Mouse (Mus musculus) heart, embryonic 16.5 days (tissue): ENCODE data around the gene Cdkn2d. TPM values are rescaled to one million over a fixed set of nuclear protein-coding genes. Genes with fewer than 3 reads are reported as not detected.

Experiments
- ATAC-seq: fragments of 200-750 bp; cut with Nextera tagmentation; replicated peaks from 2 replicates; pipeline ENCODE4 v1.8.0; 2017; ENCODE audit warnings: moderate number of reproducible peaks; ENCODE audit not compliant: insufficient read depth, low FRiP score; ENCODE audit errors: extremely low read depth
- H3K27ac ChIP-seq: fragments of 300-500 bp; sonication (generic); 2 replicates; pipeline ENCODE4 v1.5.1; 2014; ENCODE audit warnings: mild to moderate bottlenecking, low read length, control low read depth, moderate library complexity
- H3K27me3 ChIP-seq: fragments of 300-500 bp; sonication (generic); 2 replicates; pipeline ENCODE4 v1.6.1; 2014; ENCODE audit warnings: low read length, mixed read lengths; ENCODE audit not compliant: control insufficient read depth, insufficient read depth
- H3K36me3 ChIP-seq: fragments of 300-500 bp; sonication (generic); 2 replicates; pipeline ENCODE4 v1.6.1; 2014; ENCODE audit not compliant: control insufficient read depth, insufficient read depth
- H3K4me1 ChIP-seq: fragments of 300-500 bp; sonication (generic); 2 replicates; pipeline ENCODE4 v1.6.1; 2014; ENCODE audit warnings: low read length, mixed read lengths; ENCODE audit not compliant: control insufficient read depth, insufficient read depth
- H3K4me2 ChIP-seq: fragments of 300-500 bp; sonication (generic); 2 replicates; pipeline ENCODE4 v1.6.1; 2014; ENCODE audit warnings: low read depth, mild to moderate bottlenecking, control low read depth, low read length
- H3K4me3 ChIP-seq: fragments of 300-500 bp; sonication (generic); 2 replicates; pipeline ENCODE4 v1.5.1; 2014; ENCODE audit warnings: mild to moderate bottlenecking, control low read depth, low read length
- H3K9ac ChIP-seq: fragments of 300-500 bp; sonication (generic); 2 replicates; pipeline ENCODE4 v1.6.1; 2014; ENCODE audit warnings: low read length, control low read depth
- H3K9me3 ChIP-seq: fragments of 300-500 bp; sonication (generic); replicated peaks from 2 replicates; pipeline ENCODE4 v1.6.1; 2016; ENCODE audit warnings: low read length; ENCODE audit not compliant: control insufficient read depth
- WGBS: fragments of 180-500 bp; shearing (Covaris S2); extraction: QIAGEN DNeasy Blood & Tissue Kit; methylation state at CpG from one replicate; pipeline ENCODE4 v1.1.7; 2014; 5-methylcytosine and 5-hydroxymethylcytosine counted together
- polyA plus RNA-seq: library from polyadenylated mRNA; unstranded; fragments of >200 nt; fragmentation: Nextera tagmentation; extraction: Ambion mirVana; gene quantifications from 2 replicates; pipeline ENCODE4 v1.2.1, GENCODE M21; 2015

The Cdkn2d gene
- polyA plus RNA-seq, 1 experiment from 2014 or later: 105 TPM

GRCm38 (mm10) chr9:21289337-21289671 is 1.9 kb downstream of the Cdkn2d start:
- ATAC-seq: no peak
- Histone ChIP-seq H3K4me2 (peak overlapping the region; percentile 71), H3K36me3 (peaks cover 6% of the 10 kb centered on the region; the same call in 1 of the 2 replicates), H3K4me3 (peak overlapping the region; percentile 87), H3K27me3 (no peaks in the 10 kb centered on the region), H3K9me3 (no peaks in the 10 kb centered on the region), H3K27ac (no peak overlapping the region; the same call in 1 of the 2 replicates), H3K4me1 (peaks cover 29% of the 10 kb centered on the region), H3K9ac (no peak overlapping the region; the same call in none of the 2 replicates)
- WGBS: 86% methylated on average over 2 of the region's 2 CpGs

- H3K9ac ChIP-seq: peak overlapping the region; percentile 59
- peak overlapping the region; percentile 87 for H3K4me3 ChIP-seq
- peak overlapping the region; percentile 94 for H3K27ac ChIP-seq
- peaks cover 29% of the 10 kb centered on the region for H3K4me1 ChIP-seq
- H3K36me3 ChIP-seq: peaks cover 12% of the 10 kb centered on the region
- 67% methylated on average over 13 of the region's 13 CpGs for WGBS
- no peak for ATAC-seq
- H3K27me3 ChIP-seq: no peaks in the 10 kb centered on the region
- H3K4me2 ChIP-seq: peak overlapping the region; percentile 71
- H3K9me3 ChIP-seq: no peaks in the 10 kb centered on the region
Observed at GRCm38 (mm10) chr9:21288404-21289336, 2.5 kb downstream of the Cdkn2d start.

GRCm38 (mm10) chr9:21287571-21288402 is 3.4 kb downstream of the Cdkn2d start, which contains the start of gene Kri1:
Gene Kri1 (minus strand): TSS chr9:21287969.
- peak within 1 kb of the TSS; percentile 80 for H3K4me2 ChIP-seq
- under 1% methylated on average over 59 of the region's 59 CpGs for WGBS

GRCm38 (mm10) chr9:21286753-21287152 is 4.5 kb downstream of the Cdkn2d start:
- Histone ChIP-seq H3K4me3 (peak overlapping the region; percentile 87), H3K27me3 (no peaks in the 10 kb centered on the region), H3K36me3 (peaks cover 22% of the 10 kb centered on the region), H3K27ac (no peak overlapping the region), H3K9me3 (no peaks in the 10 kb centered on the region), H3K4me2 (peak overlapping the region; percentile 80), H3K4me1 (peaks cover 29% of the 10 kb centered on the region), H3K9ac (peak overlapping the region; percentile 87)
- no peak for ATAC-seq
- 33% methylated on average over 3 of the region's 3 CpGs for WGBS

More at GRCm38 (mm10) chr9:21287571-21288402, 3.4 kb downstream of the Cdkn2d start, which contains the start of gene Kri1:
- Histone ChIP-seq H3K36me3 (peaks cover 15% of the 10 kb centered on the region), H3K4me1 (peaks cover 29% of the 10 kb centered on the region), H3K9ac (peak within 1 kb of the TSS; percentile 87), H3K4me3 (peak within 1 kb of the TSS; percentile 87), H3K9me3 (no peaks in the 10 kb centered on the region), H3K27me3 (no peaks in the 10 kb centered on the region), H3K27ac (peak within 1 kb of the TSS; percentile 94)
- ATAC-seq: peak; percentile 75

GRCm38 (mm10) chr9:21283994-21284393 is 7.2 kb downstream of the Cdkn2d start:
- ATAC-seq: no peak
- WGBS: 82% methylated on average over 3 of the region's 3 CpGs
- H3K9ac ChIP-seq: no peak overlapping the region
- H3K4me3 ChIP-seq: no peak overlapping the region
- H3K36me3 ChIP-seq: peaks cover 44% of the 10 kb centered on the region
- H3K27me3 ChIP-seq: no peaks in the 10 kb centered on the region
- H3K27ac ChIP-seq: no peak overlapping the region
- peaks cover 17% of the 10 kb centered on the region for H3K4me1 ChIP-seq
- H3K9me3 ChIP-seq: no peaks in the 10 kb centered on the region
- no peak overlapping the region for H3K4me2 ChIP-seq

- Histone ChIP-seq H3K4me2 (no peak overlapping the region), H3K9ac (no peak overlapping the region), H3K36me3 (peaks cover 44% of the 10 kb centered on the region), H3K9me3 (no peaks in the 10 kb centered on the region), H3K4me1 (peaks cover 13% of the 10 kb centered on the region), H3K27me3 (no peaks in the 10 kb centered on the region), H3K27ac (no peak overlapping the region), H3K4me3 (no peak overlapping the region)
- ATAC-seq: no peak
- WGBS: 92% methylated on average over 5 of the region's 5 CpGs
Observed at GRCm38 (mm10) chr9:21283591-21283990, 7.6 kb downstream of the Cdkn2d start.

DNA sequence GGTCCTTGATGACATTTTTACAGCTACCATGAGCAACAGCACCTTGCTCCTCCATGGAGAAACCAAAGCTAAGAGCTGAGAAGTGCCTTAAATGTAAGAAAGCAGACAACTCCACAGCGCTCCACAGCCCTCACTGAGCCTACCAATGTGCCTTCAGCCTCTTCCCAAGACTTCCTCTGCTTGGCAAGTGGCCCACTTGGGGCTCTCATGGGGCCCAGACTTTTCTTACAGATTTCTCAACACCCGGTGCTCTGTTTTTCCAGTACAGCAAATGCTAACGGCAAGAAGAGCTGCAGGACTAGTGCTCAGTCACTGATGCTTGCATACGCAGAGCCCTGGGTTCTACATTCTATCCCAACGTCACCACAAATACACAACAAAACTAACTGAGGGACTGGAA is 13.4 kb downstream of the Cdkn2d start:
- WGBS: 87% methylated on average over 5 of the region's 5 CpGs
- no peak overlapping the region for H3K27ac ChIP-seq
- peaks cover 73% of the 10 kb centered on the region for H3K36me3 ChIP-seq
- ATAC-seq: no peak
- no peaks in the 10 kb centered on the region for H3K27me3 ChIP-seq
- H3K9ac ChIP-seq: no peak overlapping the region
- peaks cover 12% of the 10 kb centered on the region for H3K4me1 ChIP-seq
- no peak overlapping the region for H3K4me2 ChIP-seq
- no peaks in the 10 kb centered on the region for H3K9me3 ChIP-seq
- H3K4me3 ChIP-seq: no peak overlapping the region

GRCm38 (mm10) chr9:21276307-21276706 is 14.9 kb downstream of the Cdkn2d start:
- 89% methylated on average over 8 of the region's 8 CpGs for WGBS
- Histone ChIP-seq H3K4me3 (no peak overlapping the region), H3K27ac (no peak overlapping the region), H3K4me2 (no peak overlapping the region), H3K9me3 (no peaks in the 10 kb centered on the region), H3K4me1 (peaks cover 12% of the 10 kb centered on the region), H3K27me3 (no peaks in the 10 kb centered on the region), H3K36me3 (peaks cover 77% of the 10 kb centered on the region), H3K9ac (no peak overlapping the region)
- ATAC-seq: no peak
